Mouse (Mus musculus): Measurements from ENCODE around the gene Bid.
"Not testable (repeated sequence)": the region's sequence is repeated elsewhere in the genome, so short reads cannot be mapped to it uniquely, and the experiment has no call there.

DNA sequence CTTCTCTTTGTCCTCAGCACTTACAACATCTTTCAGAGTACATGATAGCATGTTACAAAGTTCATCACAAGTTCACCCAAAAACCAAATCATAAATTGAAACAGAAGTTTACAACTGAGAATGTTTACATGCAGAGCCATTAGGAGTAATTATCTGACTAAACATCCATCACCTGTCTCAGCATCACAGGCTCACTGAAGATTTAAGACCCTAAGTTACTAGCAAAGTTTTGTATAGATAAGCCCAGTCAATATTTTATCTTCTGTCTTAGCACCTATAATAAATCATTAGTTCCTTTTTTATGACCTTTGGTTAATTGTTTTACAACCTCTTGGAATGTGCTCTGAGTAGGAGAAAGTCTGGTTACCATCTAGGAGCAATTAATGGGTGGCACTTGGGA, 65.9 kb downstream of the Bid start:
- not testable (repeated sequence) for TF ChIP-seq CTCF (IDR thresholded peaks at IDR 0.05; ENCODE audit: extremely low read depth, insufficient read length, insufficient replicate concordance, low read depth, low read length); POLR2A (IDR thresholded peaks at IDR 0.05; ENCODE audit: low read depth, low read length)
